Comparison of ENCODE assay signal across 7 mouse cellular contexts in the genomic region with DNA sequence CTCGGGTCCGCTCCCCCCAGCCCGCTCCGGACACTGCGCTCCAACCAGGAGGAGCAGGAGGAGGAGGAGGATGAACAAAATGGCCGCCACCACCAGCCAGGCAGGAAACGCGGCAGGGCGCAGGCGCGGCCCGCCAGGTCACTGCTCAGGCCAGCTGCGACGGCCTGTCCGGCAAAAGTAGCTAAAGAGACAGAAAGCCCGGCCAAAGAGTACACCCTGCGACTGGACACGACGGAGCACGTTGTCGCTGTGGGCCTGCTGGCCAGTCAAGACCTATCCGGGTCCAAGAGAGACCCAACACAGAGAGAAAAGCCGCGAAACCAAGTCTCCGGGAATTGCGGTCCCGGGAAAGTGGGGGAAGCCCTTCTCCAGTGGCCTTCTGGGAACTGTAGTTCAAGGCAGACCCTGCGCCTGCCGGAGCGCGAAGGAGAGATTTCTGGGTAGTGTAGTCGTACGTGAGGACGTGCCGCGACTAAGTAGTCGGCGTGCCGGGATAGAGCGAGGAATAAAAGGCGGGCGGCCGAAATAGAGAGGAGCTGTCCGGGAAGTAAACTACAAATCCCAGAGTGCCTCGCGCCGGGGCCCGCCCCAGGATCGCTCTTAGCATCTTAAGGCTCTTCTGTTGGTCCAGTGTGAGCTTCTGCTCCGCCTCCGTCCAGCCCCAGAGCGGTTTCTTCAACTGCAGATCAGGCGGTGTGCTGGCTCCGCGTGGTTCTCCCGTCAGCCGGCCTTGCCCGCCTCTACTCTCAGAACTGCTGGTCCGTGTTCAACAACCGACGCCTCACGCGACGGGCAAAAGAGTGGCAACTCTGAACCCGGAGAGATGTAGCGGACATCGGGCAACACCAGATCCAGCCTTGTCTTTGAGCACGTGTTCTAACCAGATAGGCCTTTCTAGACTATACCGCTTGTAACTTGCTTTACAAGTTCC. TPM values are rescaled to one million over a fixed set of nuclear protein-coding genes. Genes with fewer than 3 reads are reported as not detected.
DNase-seq lines count a peak whose midpoint lies in the region; ATAC-seq lines count a peak whose summit lies in the region.

Gene Tial1 (minus strand): TSS at position 433 of the 931 bp plus-strand sequence.

- H3K4me2 ChIP-seq in intestine, embryonic 16.5 days (ENCODE audit: low read depth, low read length): peak within 1 kb of the TSS; percentile 82
- peak within 1 kb of the TSS; percentile 83 for H3K4me2 ChIP-seq in midbrain, embryonic 11.5 days

- H3K36me3 ChIP-seq in intestine, embryonic 16.5 days (ENCODE audit: control insufficient read depth, insufficient read depth, low read length): no peaks in the 10 kb centered on the region
- H3K36me3 ChIP-seq in midbrain, embryonic 11.5 days (ENCODE audit: control insufficient read depth, insufficient read depth, low read length): no peaks in the 10 kb centered on the region

- peak within 1 kb of the TSS; percentile 96 for H3K27ac ChIP-seq in intestine, embryonic 16.5 days (ENCODE audit: low read length)
- peak within 1 kb of the TSS; percentile 87 for H3K27ac ChIP-seq in midbrain, embryonic 11.5 days (ENCODE audit: low read depth, low read length)

- peak; percentile 99 for DNase-seq in adrenal gland, adult 8-10 months
- peak; percentile 97 for DNase-seq in embryo, embryonic 9.5 days (ENCODE audit: extremely low spot score)
- peak; percentile 91 to 98 for DNase-seq in gastrocnemius, postnatal 4 days (ENCODE audit: low spot score in 2 of 2)
- DNase-seq in left cerebral cortex, postnatal 36 days (ENCODE audit: low spot score in 2 of 2): peak; percentile 98 to 99
- peak; percentile 99 for DNase-seq in midbrain, embryonic 11.5 days (ENCODE audit: low spot score, missing footprints)
- DNase-seq in skeletal muscle tissue, adult 2 months (ENCODE audit: low read depth, low spot score): peak; percentile 97

- H3K4me1 ChIP-seq in intestine, embryonic 16.5 days (ENCODE audit: control insufficient read depth, insufficient read depth, low read length): peaks cover 13% of the 10 kb centered on the region
- H3K4me1 ChIP-seq in midbrain, embryonic 11.5 days (ENCODE audit: control insufficient read depth, insufficient read depth, low read length): peaks cover 14% of the 10 kb centered on the region

- H3K27me3 ChIP-seq in intestine, embryonic 16.5 days (replicated peaks; ENCODE audit: control insufficient read depth, insufficient read depth, low read length): no peaks in the 10 kb centered on the region
- no peaks in the 10 kb centered on the region for H3K27me3 ChIP-seq in midbrain, embryonic 11.5 days (ENCODE audit: control insufficient read depth, insufficient read depth, low read length)

- H3K9ac ChIP-seq in intestine, embryonic 16.5 days (ENCODE audit: low read depth, low read length): peak within 1 kb of the TSS; percentile 81
- peak within 1 kb of the TSS; percentile 92 for H3K9ac ChIP-seq in midbrain, embryonic 11.5 days (ENCODE audit: low read length)

- peak within 1 kb of the TSS; percentile 91 for H3K4me3 ChIP-seq in intestine, embryonic 16.5 days (ENCODE audit: low read length)
- H3K4me3 ChIP-seq in midbrain, embryonic 11.5 days (ENCODE audit: low read depth, low read length): peak within 1 kb of the TSS; percentile 93

- intact Hi-C loops in left cerebral cortex, postnatal 36 days (cut with DNase I): loop anchor here (1.0 to 10.0 kb wide), 5 partner anchors 71 to 229 kb away; partner anchors contain the start of genes 9130023H24Rik and Armc5

- peak; percentile 99 for ATAC-seq in intestine, embryonic 16.5 days
- peak; percentile 98 for ATAC-seq in midbrain, embryonic 11.5 days (ENCODE audit: low FRiP score)

- no peaks in the 10 kb centered on the region for H3K9me3 ChIP-seq in intestine, embryonic 16.5 days (ENCODE audit: control insufficient read depth, low read length)
- no peaks in the 10 kb centered on the region for H3K9me3 ChIP-seq in midbrain, embryonic 11.5 days (ENCODE audit: control insufficient read depth, low read length)

- WGBS in intestine, embryonic 16.5 days: under 1% methylated on average over 69 of the region's 69 CpGs
- WGBS in midbrain, embryonic 11.5 days: under 1% methylated on average over 69 of the region's 69 CpGs

RNA-seq across cellular contexts. Expression of gene Tial1, which starts in this region (rescaled TPM):
- total RNA-seq in adrenal gland, adult 8-10 months (2022): 100 to 1,000 TPM in 2 of 4 experiments, 10 to 100 TPM in 2; 95.2 to 109 (median 102) TPM
- total RNA-seq in gastrocnemius, postnatal 4 days (2021): 10 to 100 TPM; 73.7 to 92.4 TPM
- 15.9 and 19.0 TPM in 2 replicates for polyA plus RNA-seq in intestine, embryonic 16.5 days (2015; fragmentation: Nextera tagmentation; extraction: Ambion mirVana)
- 100 to 1,000 TPM in 1 of 2 experiments, 10 to 100 TPM in 1; 79.3 to 119 TPM for total RNA-seq in left cerebral cortex, postnatal 36 days (2021)
- 43.9 and 46.6 TPM in 2 replicates for polyA plus RNA-seq in midbrain, embryonic 11.5 days (2014; fragmentation: Nextera tagmentation; extraction: Ambion mirVana)

Comparison
In these comparisons a context has a peak if more than half of its experiments do, and no peak if none do; other contexts are left out.
1. Peak in every context shown above with its lines: DNase-seq, ATAC-seq, H3K4me3 ChIP-seq and H3K27ac ChIP-seq.